Mouse (Mus musculus) ES-E14 (cell line): ENCODE measurements around the gene Naif1.

ENCODE experiments used
- CHD2 ChIP-seq: IDR thresholded peaks from 2 replicates; pipeline ENCODE4 v1.6.1; 2014; ENCODE audit warnings: mild to moderate bottlenecking, low read depth, low read length, inconsistent platforms
- MAFK ChIP-seq: IDR thresholded peaks from 2 replicates; pipeline ENCODE4 v1.6.1; 2014; ENCODE audit warnings: mild to moderate bottlenecking, low read depth, low read length, inconsistent platforms; ENCODE audit not compliant: insufficient read depth
- ZC3H11A ChIP-seq: IDR thresholded peaks from 2 replicates; pipeline ENCODE4 v1.6.1; 2012; ENCODE audit warnings: low read depth, mild to moderate bottlenecking, inconsistent platforms, low read length, borderline replicate concordance

DNA sequence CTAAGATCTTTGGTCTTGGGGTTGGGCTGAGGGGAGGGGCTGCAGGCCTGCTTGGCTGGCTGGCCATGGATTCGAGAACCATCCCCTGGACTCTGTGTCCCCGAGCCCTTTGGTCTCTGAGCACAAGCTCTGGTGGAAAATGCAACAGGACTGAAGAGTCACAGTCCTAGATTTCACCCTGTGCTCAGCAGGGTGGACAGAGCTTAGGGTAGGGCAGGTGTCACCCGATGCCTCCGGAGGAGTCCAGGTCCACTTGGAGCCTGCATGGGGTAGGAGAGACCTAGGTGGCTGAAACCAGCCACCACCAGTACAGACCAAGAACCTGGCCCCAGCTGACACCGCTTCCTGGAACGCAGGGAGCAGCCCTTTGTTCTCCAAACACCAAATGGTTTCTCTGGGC lies 34.7 kb downstream of the Naif1 start:
- TF ChIP-seq MAFK, result no peak
- no peak for TF ChIP-seq CHD2
- no peak for TF ChIP-seq ZC3H11A
